Mouse (Mus musculus) neutrophil, adult 5-6 weeks (primary cell): ENCODE measurements at regions not wholly inside any gene's neighbourhood (a gene's known extent, or its start where the extent isn't known, plus 50 kb on each side); places are given as distances from the start of the nearest gene placed in this dataset.

Experiments used
- ATAC-seq: fragments of 151-379, 151-347 bp; 2 replicates; pipeline ENCODE4 v1.8.0; 2017; ENCODE audit warnings: mild to moderate bottlenecking, moderate TSS enrichment; ENCODE audit not compliant: insufficient number of reproducible peaks, poor library complexity, low FRiP score, severe bottlenecking; ENCODE audit errors: extremely low read depth

DNA sequence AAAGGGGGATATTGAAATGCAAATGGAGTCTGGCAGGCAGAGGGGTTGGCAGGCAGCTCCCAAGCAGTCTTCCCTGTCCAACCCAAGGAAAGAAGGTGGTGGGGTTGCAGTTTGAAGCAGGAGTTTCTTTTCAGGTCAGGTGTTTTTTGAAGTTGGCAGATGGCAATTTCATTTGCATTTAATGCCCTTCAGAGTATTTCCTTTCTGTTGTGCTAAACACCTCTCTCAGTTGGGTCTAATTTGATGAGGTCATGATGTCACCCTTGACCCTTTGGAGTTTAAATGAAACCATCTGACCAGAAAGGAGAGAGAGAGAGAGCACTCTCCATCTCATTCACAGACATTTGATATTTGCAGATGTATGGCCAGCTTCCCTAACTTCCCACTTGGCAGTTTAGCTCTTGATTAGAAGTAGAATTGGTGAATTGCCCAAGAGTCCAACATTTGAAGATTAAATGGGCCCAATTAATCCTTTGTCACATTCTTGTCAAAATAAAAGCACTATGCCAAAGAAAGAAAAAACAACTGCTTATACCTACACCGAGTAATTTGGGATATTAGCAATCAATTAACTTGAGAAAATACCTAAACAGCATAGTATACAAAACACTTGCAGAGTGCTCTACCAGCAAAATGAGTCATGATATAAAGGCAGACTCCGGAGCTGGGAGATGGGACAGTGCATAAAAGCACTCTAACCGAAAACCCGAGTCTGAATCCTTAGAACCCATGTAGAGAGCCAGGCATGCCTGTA lies 111.8 kb upstream of the Rab11fip2 start:
- ATAC-seq, result no peak

DNA sequence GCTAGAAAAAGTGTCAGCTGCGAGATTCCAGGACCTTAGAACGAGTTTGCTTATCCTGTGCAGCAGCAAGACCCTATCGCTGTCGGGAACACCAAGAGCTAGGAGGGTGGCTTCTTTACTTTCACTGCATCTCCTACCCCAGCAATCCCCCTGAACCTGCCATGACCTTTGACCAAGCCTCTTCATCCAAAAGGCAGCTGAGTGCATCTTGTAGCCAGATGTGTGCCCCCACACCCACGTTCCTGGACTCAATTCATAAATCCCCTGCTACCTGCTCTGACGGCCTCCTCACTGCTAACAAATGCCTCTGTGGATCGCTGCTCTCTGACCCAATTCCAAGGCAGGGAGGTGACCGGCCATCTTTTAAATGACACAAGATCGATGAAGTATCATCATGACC lies 107.7 kb upstream of the Rab11fip2 start:
- ATAC-seq, result no peak

DNA sequence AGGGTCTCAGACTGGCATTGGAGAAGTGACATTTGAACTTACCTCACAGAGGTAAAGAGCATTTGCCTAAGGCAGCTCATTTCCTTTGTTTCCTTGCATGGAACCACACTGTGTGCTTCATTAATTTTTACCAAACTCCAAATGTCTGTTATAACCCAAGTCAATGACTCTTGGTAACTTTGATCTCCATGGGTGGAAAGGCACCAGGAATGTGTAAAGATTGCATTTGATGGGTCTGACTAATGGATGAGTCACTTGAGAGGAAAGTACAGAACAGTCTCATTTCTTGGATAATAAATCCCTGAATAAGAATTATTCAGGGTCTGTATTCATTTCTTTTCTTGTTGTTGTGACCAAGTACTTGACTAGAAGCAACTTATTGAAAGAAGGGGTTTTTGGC lies 97.3 kb upstream of the Rab11fip2 start:
- no peak for ATAC-seq

DNA sequence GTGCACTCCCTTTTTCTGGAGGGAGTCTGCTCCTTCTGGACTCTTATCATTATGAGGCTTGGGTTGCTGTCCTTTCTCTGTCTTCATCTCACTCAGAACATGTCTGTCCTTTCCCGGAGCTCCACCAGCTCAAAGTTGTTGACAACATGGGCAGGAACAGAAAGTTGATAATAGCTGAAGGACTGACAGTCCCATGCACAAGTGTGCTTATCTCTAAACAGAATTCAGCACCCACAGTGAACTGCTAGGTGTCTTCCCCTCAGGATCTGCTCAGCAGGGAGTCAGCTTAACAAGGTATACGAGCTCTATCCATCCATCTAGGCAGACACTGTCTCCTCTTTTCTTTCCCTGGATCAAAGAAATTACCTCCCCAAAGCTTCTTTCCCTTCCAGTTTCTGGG lies 89.2 kb upstream of the Rab11fip2 start:
- no peak for ATAC-seq

DNA sequence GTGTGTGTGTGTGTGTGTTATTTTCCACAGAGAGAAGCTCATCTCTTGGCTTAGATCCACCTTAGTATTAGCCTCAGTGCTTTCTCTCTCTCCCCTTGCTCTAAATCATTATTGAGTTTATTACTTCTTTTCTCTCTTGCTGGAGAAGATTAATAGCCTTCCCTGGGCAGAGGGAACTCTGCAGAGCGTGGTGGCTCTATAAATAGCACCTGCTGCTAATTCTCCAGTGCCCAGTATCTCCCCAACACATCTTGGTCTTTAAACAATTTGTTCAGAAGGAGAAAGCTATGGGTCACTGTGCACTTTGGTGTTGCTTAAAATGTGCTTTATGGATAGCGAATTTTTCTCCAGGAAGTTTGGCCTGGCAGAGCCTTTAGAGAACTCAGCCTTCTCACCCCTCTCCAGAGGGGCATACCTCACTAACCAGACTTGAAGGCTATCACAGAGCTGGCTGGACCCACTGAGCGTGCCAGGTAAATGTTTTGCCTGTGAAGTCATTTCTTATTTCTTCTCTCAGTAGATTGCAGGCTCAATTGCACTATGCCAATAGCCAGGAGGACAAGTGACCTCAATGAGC lies 86.8 kb upstream of the Rab11fip2 start:
- ATAC-seq, result no peak

DNA sequence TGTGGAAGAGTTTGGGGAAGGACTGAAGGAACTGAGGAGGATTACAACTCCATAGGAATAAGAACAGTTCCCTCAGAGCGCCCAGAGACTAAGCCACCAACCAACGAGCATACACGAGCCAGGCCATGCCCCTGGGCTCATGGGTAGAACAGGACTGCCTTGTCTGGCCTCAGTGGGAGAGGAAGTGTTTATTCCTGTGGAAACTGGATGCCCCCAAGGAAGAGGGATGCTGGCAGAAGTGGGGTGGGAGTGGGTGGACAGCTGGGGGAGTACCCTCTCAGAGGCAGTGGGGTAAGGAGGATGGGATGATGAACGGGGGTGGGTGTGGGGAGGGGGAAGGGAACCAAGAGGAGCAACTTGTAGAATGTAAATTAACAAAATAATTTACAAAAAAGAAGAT lies 86.3 kb upstream of the Rab11fip2 start:
- ATAC-seq, result no peak

DNA sequence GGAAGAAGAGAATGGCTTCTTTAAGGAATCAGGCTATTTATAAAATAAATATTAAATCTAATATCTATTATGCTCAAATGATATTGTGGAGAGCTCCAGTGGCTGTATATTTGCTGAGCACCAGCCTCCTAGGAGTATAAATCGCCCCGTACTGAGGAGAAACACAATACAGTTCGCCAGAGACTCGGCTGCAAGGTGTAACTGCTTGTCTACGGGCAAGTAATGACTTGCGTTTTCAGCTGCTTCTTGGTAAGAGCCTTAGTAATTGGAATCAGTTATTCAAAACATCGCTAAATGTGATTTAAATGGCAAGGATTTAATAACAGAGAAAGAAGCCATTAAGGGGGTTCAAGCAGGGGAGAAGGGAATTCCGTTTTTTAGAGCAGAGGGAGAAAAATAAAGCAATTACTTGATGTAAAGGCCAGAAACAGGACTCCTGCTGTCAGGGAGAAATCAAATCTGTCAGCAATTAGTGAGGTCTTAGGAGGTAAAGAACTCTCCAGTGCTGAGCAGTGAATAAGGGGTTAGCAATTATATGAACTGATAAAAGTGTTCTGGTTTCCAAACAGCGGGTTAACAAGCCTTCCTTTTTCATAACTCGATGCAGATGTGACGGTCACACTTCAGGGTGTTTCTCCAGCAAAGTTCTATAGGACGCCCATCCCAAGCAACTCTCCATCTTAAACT lies 72.3 kb upstream of the Rab11fip2 start:
- no peak for ATAC-seq

DNA sequence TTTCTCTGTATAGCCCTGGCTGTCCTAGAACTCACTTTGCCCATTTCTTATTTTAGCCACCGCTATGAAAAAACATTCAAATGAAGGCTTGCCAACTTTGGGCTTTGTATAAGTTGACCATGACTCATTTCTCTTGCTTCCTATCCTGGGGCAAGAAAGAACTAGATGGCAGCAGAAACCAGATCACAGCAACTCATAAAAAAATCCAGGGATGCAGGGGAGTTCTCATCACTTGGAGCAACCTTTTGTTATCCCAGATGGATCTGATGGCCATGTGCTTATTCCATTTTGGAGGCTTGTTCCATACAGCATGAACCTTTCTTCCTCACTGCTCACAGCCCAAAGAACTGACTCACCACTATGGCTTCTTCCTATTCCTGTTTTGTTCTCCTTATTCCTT lies 52.1 kb upstream of the Rab11fip2 start:
- no peak for ATAC-seq
